Comparison of ENCODE assay signal across 10 mouse cellular contexts in genomic region chr2:20811506-20811905, GRCm38 (mm10).
DNase-seq lines count a peak whose midpoint lies in the region; ATAC-seq and TF ChIP-seq lines count a peak whose summit lies in the region.
"Had no signal": no experiment of that assay in that cellular context is flagged by ENCODE, and none has a peak within 500 bp of the region (broad histone marks: within the 10 kb centered on the region; RNA-seq: fewer than 3 reads in every experiment).

No protein-coding gene starts in this region.

- no peak for TF ChIP-seq CTCF in brain, embryonic 14.5 days (IDR thresholded peaks at IDR 0.05; ENCODE audit: borderline replicate concordance, extremely low read depth, insufficient read depth, insufficient read length)

- no peak for ATAC-seq in forebrain, embryonic 16.5 days
- no peak for ATAC-seq in midbrain, embryonic 16.5 days
- ATAC-seq: intestine, embryonic 15.5 days had no signal

- no peaks in the 10 kb centered on the region for H3K27me3 ChIP-seq in midbrain, embryonic 10.5 days (ENCODE audit: low read depth, poor library complexity, severe bottlenecking)
- no peaks in the 10 kb centered on the region for H3K27me3 ChIP-seq in forebrain, embryonic 16.5 days (replicated peaks; ENCODE audit: control insufficient read depth, insufficient read depth, low read length)
- no peaks in the 10 kb centered on the region for H3K27me3 ChIP-seq in midbrain, embryonic 16.5 days (ENCODE audit: control insufficient read depth, insufficient read depth, low read depth, low read length)
- H3K27me3 ChIP-seq: intestine, embryonic 15.5 days had no signal

- no peak overlapping the region for H3K27ac ChIP-seq in midbrain, embryonic 10.5 days (replicated peaks)
- no peak overlapping the region for H3K27ac ChIP-seq in forebrain, embryonic 16.5 days (ENCODE audit: low read length)
- no peak overlapping the region for H3K27ac ChIP-seq in midbrain, embryonic 16.5 days (ENCODE audit: low read length)
- H3K27ac ChIP-seq: intestine, embryonic 15.5 days had no signal

- intact Hi-C loops in gastrocnemius, postnatal 36 days (cut with DNase I) = no loop called here

- H3K4me1 ChIP-seq in midbrain, embryonic 10.5 days = no peaks in the 10 kb centered on the region
- H3K4me1 ChIP-seq in forebrain, embryonic 16.5 days (replicated peaks; ENCODE audit: control insufficient read depth, insufficient read depth, low read length) = no peaks in the 10 kb centered on the region
- no peaks in the 10 kb centered on the region for H3K4me1 ChIP-seq in midbrain, embryonic 16.5 days (ENCODE audit: control insufficient read depth, insufficient read depth, low read length)
- H3K4me1 ChIP-seq: intestine, embryonic 15.5 days had no signal

- no peak overlapping the region for H3K4me3 ChIP-seq in midbrain, embryonic 10.5 days
- no peak overlapping the region for H3K4me3 ChIP-seq in forebrain, embryonic 16.5 days (replicated peaks; ENCODE audit: low read length)
- no peak overlapping the region for H3K4me3 ChIP-seq in midbrain, embryonic 16.5 days (ENCODE audit: low read depth, low read length)
- H3K4me3 ChIP-seq: intestine, embryonic 15.5 days had no signal

- no peaks in the 10 kb centered on the region for H3K36me3 ChIP-seq in midbrain, embryonic 10.5 days
- no peaks in the 10 kb centered on the region for H3K36me3 ChIP-seq in forebrain, embryonic 16.5 days (ENCODE audit: control insufficient read depth, insufficient read depth)
- no peaks in the 10 kb centered on the region for H3K36me3 ChIP-seq in midbrain, embryonic 16.5 days (ENCODE audit: control insufficient read depth, insufficient read depth, low read length)
- H3K36me3 ChIP-seq: G1E had no signal

- peak; percentile 31 for DNase-seq in gastrocnemius, adult 18-20 months (ENCODE audit: low spot score)
- no peak for DNase-seq in gastrocnemius, postnatal 36 days
- DNase-seq in 3134 (ENCODE audit: extremely low read depth, insufficient read length, low spot score) = peak; percentile 12
- peak; percentile 38 for DNase-seq in brain, embryonic 14.5 days (ENCODE audit: low read depth)
- DNase-seq in kidney, postnatal 4 days = peak; percentile 19 to 54
- DNase-seq in midbrain, embryonic 10.5 days (ENCODE audit: low spot score) = no peak

- TF ChIP-seq POLR2A in brain, embryonic 14.5 days (IDR thresholded peaks at IDR 0.05; ENCODE audit: borderline replicate concordance, extremely low read depth, insufficient read depth, insufficient read length, poor library complexity, severe bottlenecking) = no peak

- no peak overlapping the region for H3K4me2 ChIP-seq in forebrain, embryonic 16.5 days (ENCODE audit: low read length)
- no peak overlapping the region for H3K4me2 ChIP-seq in midbrain, embryonic 16.5 days (ENCODE audit: low read length)
- H3K4me2 ChIP-seq: intestine, embryonic 15.5 days had no signal

- H3K9me3 ChIP-seq in midbrain, embryonic 10.5 days (replicated peaks) = 0 out of 2 replicates have a peak, but pooled peaks cover 7% of the 10 kb centered on the region
- H3K9me3 ChIP-seq in forebrain, embryonic 16.5 days (ENCODE audit: control insufficient read depth, low read length) = no peaks in the 10 kb centered on the region
- no peaks in the 10 kb centered on the region for H3K9me3 ChIP-seq in midbrain, embryonic 16.5 days (replicated peaks; ENCODE audit: control insufficient read depth, low read length, poor library complexity, severe bottlenecking)
- H3K9me3 ChIP-seq: G1E; intestine, embryonic 15.5 days had no signal

- 85% methylated on average over 8 of the region's 8 CpGs for WGBS in midbrain, embryonic 10.5 days
- 69% methylated on average over 8 of the region's 8 CpGs for WGBS in forebrain, embryonic 16.5 days
- 86% methylated on average over 8 of the region's 8 CpGs for WGBS in midbrain, embryonic 16.5 days

- no peak overlapping the region for H3K9ac ChIP-seq in forebrain, embryonic 16.5 days (replicated peaks; ENCODE audit: low read depth, low read length)
- H3K9ac ChIP-seq in midbrain, embryonic 16.5 days (ENCODE audit: low read depth, low read length) = no peak overlapping the region
- H3K9ac ChIP-seq: intestine, embryonic 15.5 days had no signal

Comparison
In these comparisons a context has a peak if more than half of its experiments do, and no peak if none do; other contexts are left out.
1. DNase-seq: peak in gastrocnemius, adult 18-20 months (single experiment), 3134 (single experiment), brain, embryonic 14.5 days (single experiment) and kidney, postnatal 4 days (2 of 2); none in gastrocnemius, postnatal 36 days (0 of 2) and midbrain, embryonic 10.5 days (single experiment).